Mouse (Mus musculus): ENCODE data around the gene Polr2e. TPM values are rescaled to one million over a fixed set of nuclear protein-coding genes. Genes with fewer than 3 reads are reported as not detected.
A peak's percentile ranks its signal among the peaks of the same experiment; 100 is the strongest.

Polr2e gene
- 10 to 100 TPM; 74.8 to 86.0 TPM for total RNA-seq (2021)

DNA sequence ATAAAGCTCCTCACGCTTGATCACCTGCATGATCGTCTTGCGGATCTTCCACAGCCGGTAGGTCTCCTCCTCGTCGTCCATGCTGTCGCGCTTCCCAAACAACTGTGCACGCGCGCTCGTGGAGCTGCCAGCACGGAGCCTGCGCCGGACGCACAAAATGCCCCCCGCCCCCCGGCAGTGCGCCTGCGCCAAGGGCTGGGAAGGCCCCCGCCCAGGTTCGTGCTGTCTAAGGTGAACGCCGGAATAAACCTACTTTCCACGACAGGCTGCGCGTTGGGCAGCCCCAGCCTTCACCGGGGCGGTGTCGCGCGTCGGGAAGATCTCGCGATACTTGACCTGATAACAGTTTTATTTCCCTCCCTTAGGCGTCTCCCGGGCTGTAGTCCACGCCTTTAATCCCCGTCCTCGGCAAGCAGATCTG, at the start of gene Polr2e:
Gene Polr2e, minus strand, starts transcription at position 237 of the 421 bp plus-strand sequence.
- DNase-seq = peak; percentile 96 to 97

DNA sequence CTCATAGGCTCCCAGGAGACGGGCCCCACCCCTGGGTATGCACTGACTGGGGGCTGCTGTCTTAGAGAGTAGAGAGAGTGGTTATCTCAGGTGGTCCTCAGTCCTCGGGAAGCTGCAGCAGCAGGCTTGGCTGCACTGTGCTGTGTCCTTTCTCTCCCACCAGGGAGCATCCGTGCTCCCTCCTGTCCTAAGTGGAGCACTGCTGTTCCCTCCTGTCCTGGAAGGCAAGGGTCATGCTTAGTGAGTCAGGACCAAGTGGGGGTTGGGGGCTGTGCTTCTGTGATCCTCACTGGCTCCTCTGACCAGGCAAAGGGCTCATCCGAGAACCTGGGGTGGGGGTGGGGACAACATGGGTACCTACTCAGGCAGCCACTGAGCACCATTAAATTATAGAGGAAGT, 49.6 kb upstream of the Polr2e start:
- DNase-seq = no peak

DNA sequence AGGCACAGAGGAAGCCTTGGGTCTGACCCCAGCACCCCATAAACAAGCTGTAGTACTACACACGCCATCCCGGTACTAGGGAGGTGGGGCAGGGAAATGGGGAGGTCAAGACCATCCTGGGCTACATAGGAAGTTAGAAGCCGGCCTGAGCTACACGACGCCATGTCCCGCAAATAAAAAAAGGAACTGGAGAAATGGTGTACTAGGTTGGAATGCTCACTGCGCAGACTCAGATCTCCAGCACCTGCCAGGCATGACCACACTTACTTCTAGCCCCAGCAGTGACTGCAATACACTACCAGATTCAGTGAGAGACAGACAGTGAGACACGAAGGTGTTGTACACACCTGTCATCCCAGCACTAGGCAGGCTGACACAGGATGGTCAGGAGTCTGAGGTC, 47.9 kb upstream of the Polr2e start:
- no peak for DNase-seq

DNA sequence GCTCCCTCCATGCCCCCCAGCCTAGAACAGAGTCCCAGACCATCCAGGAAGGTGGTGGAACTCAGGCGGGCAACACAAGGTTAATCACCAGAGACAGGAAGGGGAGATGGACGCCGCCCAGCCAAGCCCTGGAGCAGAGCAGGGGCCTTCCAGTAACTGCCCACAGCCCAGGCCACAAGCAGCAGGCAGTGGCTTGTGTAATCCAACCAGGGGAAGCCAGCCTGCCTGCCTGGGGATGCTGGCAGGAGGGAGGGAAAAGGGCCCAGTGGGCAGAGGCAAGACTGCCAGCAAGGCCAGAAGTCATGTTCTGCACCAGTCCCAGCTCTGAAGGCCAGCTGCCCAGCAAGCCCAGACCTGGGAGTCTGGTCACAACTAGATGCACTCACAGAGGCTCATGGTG, 47.3 kb upstream of the Polr2e start:
- DNase-seq = no peak

DNA sequence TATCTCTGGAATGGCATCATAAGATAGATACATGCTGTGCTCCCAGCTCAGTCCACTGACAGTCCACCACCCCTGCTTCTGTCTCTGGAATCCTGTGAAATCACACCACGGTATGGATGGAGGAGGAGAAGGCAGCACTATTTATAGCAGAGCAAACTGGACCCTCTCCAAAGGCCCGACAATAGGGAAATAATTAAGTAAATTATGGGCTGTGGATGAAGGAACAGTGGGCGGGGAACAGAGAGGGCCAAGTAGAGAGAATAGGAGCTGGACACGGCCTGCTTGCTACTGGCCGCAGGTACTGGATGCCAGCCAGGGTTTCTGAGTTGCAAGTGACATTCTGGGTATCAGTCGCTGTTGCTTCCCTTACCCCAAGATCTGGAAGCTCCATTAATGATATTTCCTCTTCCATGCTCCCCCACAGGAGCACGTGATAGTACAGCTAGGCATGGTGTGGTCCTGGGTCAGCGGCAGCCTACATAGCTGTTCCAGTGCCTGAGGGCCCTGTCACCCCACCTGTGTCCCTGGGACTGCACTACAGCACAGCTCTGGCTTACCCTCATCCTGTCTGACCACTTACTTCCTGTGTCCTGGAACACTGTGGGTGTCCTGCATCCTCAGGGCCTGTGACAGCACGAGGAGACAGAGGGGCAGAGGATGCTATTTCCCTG, 45.4 kb upstream of the Polr2e start:
- no peak for DNase-seq

DNA sequence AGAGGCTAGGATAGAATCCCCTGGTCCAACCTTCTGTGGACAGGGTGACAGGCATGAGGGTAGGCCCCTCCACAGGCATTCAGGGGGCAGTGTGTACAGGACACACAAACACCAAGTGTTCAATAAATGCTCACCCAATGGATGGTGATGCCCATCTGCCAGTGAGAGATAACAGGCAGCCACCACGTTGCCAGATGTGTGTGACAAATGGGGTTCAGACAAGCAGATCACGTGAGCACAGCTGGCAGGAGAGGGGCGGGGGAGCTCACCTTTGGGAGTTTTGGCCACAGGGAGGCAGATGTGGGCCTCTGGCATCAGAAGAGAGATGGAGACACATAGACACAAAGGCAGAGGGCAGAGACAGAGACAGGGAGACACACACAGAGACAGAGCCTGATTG, 41.5 kb upstream of the Polr2e start:
- DNase-seq = no peak

DNA sequence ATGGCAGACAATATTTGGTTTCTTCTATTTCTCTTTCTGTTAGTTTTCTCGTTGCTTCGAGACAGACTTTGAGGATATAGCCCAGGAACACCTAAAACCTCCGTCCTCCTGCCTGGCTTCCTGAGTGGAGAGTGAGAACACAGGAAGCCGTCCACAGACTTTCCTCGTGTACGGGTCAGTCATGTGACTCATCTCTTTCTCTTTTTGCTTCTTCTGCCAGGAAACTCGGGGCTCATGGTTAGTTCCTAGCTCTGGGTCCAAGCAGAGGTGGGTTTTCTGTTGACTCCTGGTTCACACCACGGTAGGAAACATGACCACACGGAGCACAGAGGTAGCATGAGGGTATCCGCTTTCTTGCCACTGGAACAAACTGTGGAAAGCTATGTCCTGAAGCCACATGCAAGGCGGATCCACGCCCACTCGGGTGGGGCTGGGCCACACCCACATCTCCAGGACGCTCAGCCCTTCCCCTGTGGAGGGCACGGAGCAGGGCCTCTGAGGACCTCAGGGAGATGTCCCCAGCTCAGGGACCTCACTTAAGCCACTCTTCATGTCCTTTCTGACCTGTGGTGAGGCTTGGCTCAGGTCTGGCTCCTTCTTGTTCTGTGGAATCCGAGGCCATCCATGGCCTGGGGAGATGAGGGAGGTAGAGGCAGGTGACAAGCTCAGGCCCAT, 40.9 kb upstream of the Polr2e start:
- no peak for DNase-seq

DNA sequence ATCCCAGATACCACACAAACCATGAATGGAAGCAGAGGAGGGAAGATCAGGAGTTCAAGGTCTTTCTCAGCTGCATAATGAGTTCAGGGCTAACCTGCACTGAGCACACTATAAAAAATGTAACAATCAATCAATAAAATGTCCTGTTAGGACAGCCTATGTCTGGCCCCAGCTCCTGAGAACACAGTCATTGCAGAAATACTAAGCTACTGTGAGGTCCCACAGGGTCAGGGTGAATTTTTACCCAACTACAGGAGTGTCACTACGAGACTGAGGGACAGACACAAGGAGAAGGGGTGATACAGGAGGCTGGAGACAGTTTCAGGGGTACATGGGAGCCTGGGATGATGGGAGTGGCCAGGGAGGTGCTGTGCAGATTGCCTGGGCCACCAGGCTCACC, 38.8 kb upstream of the Polr2e start:
- DNase-seq = no peak

DNA sequence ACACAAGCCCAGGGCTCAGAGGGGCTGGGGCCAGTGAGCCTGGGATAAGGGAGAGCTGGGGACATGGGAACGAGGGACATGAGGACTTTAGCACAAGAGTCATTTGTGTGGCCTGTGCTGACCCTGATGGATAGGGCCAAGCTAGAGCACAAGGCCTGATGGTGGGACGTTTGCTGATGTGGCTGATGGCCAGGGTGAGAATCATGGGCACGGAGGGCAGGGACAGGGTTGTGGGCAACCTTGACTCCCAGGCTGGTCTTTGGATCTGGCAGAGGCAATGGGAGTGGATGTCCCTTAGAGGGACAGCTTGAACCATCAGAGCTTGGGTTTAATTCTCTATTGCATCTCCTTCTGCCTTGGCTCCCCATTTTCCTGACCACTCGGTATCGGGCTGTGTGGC, 37.7 kb upstream of the Polr2e start:
- no peak for DNase-seq

DNA sequence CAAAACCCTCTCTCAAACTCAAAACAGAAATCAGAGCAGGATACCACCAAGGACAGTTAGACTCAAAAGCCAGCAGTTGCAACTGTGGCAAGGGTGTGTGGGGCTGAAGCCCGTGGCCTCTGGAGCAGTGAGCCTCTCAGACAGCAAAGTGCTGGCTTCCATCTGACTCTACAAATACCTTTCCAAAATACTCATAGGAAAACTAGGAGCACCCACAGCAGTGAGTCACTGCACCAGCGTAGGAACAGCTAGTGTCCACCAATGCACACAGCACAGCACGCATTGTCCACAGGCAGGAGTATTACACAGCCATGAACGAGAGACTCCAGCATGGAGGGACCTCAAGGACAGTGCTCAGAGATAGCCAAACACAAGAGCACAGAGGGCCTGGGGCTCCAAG, 36.8 kb upstream of the Polr2e start:
- no peak for DNase-seq

DNA sequence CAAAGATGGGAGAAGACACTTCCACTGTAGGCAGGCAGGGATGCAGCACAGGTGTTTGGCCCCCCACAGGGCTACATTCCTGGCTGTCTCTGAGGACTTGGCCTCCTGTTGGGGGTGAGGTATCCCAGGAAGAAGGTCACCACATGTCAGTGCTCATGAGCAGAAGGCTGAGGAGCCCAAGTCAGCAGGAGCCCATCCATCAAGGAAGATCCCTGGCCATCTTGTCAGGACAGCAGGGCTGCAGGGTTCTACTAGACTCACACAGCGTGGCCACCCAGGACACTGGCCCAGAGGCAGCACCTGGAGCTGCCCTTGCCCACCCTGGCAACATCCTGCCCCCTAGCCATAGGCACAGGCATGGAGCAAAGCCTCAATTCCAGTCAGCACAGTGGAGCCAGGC, 36.3 kb upstream of the Polr2e start:
- no peak for DNase-seq

DNA sequence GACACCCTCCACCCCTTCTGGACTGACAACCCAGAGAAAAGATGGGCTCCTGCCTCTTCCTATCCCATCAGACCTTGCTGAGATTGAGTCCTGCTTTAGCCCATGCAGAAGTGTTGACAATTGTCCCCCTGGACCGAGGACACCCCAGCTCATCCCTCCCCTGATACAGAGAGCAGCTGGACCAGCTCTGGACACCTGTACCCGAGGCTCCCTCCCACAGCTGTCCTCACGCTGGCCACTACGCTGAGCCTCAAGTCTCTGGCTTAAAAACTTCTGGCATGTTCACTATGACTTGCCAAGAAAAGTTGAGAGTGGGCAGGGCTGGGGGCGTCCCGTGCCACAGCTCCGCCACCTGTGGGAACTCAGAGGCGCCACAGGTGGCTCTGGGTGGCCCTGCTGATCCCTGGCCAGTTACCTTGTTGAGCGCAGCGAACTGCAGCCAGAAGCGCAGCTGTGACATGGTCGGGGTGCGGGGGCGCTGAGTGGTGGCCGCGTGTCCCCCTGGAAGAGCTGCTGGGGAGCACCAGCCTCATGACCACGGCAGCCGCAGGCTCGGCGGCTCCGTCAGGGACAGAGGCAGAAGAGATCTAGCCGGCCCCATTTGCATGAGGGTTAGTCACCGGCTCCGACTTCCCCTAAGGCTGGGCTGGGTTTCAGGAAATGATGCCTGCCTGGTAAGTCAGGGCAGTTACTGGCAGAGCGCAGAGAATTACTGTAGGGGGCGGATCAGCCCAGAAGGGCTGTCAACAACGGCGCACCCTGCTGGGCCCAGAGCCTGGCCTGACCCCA, 35.4 kb upstream of the Polr2e start:
- peak; percentile 32 to 42 for DNase-seq

DNA sequence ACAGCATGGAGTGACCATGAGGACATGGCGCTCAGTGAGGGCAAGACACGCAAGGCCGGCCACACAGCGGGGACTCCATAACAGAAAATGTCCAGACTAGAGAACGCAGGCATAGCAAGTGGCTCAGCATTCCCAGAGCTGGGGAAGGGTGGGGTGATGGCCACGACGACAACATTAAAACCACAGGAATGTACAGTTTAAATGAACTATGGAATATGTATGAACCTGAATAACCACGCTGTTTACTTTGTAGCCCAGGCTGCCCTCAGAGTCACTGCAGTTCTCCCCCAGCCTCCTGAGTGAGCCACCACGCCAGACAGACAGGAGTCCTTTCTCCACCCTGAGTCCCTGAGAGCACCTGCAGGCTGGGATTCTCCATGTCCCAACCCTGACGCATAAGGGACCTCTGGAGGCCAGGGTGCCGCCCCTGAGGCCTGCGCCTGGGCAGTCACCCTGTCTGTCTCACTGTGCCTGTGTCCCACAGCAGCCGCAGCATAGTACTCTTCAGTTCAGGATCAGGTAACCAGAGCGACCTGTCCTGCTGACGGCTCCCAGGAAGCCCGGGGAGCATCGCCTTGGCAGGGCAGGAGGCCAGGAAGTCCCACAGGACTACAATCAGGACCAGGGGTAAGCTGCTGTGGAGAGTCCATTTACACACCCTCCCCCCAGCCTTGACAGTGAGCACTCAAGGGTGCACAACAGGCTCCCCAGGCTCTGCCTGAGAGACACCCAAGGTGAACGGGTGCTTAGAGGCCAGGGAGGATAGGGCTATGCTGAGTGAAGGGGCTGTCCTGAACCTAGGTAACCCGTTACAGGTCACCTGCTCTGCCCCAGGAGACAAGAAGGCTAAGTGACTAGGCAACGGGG, 33.3 kb upstream of the Polr2e start:
- DNase-seq = no peak

DNA sequence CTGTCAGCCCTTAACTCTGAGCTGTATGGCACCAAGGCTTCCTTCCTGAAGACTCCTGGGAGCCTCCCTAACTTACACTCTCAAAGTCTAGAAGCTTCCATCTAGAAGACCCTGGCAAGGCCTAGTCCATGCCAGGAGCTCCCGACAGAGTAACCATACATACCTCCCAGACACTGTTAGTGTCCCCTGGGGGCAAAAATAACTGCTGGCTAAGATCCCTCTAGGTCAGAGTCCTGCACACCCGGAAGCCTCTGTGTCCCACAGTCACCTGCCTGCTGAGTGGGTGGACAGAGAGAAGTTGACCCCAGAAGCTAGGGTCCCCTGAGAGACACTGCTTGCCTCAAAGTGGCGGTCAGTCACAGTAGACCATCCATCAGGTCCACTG, 31.9 kb upstream of the Polr2e start:
- DNase-seq = no peak

DNA sequence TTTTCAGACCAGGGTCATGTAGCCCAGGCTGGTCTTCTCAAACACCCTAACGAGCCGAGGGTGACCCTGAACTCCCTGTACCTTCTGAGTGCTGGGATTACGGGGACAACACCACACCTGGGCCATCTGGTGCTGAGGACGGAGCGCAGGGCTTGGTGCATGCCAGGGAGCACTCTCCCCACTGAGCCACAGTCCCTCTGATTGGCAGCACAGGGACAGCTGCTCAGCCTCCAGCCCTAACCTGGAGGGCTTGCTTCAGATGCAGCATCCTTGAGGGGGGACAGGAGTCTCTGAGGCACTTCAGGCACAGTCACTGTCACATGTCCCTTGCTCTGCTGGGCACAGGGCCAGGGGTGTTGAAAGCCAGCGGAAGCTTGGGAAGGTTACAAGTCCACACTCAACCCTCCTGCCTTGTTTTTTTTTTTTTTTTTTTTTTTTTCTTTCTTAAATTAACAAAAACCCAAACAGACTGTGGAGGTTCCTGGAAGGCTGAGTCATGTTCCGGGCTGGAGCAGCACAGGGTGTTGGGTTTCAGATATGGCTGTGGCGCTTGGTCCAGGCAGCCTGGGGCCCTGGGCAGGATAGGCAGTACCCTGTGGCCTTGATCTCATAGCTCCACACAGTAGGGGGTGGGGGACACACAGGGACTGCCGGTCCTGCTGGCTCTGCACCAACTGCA, 31.4 kb upstream of the Polr2e start:
- DNase-seq = peak; percentile 44 to 56

DNA sequence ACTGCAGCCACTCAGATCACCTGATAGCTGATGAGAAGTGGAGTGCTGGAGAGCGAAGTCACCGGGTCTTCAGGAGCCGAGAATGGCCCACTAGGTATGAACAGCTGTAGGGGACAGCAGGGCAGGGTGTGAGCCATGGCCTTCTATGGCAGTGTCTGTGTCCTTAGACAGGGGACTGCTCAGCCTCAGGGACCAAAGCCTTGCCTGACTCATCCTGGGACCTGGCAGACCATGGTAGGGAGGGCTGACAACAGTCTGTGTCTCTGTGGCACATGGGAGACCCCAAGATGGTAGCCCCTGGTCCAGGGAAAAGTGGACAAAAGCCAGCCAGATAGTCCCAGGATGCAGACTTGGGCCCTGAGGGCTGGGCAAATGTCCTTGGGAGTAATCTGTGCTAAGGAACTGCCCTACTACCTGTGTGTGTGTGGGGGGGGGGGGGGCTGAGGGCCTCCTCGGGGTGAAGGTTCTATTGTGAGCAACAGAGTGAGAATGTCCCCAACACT, 30.4 kb upstream of the Polr2e start:
- no peak for DNase-seq

DNA sequence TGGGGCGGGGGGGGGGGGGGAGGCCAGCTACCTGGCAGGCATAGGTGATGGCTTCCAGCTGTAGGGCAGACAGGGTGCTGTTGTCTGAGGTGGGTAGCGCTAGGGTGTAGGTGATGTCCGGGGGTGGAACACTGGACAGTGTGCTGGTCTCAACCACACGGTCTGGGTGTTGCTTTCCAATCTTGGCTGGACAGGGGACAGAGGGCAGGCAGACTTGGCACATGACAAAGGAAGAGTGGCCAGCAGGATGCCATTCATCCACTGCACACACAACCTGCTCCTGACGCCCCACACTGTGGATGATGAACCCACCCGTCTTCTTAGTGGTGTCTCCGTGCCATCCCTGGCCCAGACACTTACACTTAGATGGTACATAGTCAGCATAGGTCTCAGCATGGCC, 29.7 kb upstream of the Polr2e start:
- no peak for DNase-seq

DNA sequence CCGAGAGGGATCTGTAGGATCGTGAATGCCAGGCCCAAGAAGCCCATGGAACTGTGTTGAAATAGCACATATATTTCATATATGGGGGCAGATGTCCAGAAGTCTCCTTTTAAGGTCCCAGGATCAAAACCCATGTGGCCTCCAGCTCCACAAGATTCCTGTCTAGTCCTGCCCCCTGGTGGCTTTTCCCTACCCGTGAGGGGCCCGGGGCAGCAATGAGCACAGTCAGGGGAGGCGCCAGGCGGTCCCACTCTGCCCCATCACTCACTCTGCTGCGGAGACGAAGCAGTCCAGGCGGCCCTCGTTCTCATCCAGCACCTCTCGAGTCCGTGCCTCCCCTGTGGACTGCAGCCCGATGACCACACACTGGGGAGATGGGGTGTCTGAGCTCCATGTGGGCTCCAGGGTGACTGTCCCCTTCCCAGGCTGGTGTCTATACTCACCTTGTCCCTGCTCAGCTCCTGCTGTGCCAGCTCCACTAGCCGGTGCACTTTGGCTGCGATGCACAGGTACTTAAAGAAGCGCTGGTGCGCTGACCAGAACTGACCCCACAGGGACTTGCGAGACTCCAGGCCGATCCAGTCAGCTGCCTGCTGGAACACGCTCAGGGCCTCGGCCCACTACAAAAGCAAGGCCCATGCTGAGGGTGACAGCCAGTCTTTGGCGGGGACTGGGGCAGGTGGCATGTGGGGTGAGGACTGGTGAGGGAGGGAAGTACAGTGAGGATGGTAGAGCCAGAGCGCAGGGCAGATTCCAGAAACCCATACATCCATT, 24.5 kb upstream of the Polr2e start:
- DNase-seq = no peak

DNA sequence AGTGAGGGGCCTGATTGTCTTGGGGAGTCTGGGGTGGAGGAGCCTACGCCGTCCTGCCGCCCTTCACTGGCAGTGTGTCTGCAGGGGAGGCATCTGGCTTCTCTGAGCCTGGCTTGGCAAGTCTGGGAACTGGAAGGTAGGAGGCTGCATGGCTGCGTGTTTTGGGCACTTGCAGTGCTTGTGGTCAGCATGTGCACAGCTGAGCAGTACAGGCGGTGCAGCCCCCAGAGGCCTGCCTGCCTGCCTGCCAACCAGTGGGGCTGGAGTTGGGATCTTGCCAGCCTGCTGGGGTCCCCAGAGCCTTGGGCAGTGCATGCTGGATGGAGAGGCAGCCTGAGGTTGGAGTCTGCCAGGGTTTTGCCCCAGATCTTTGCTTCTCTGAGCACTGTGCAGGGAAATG, 23.5 kb upstream of the Polr2e start:
- no peak for DNase-seq

DNA sequence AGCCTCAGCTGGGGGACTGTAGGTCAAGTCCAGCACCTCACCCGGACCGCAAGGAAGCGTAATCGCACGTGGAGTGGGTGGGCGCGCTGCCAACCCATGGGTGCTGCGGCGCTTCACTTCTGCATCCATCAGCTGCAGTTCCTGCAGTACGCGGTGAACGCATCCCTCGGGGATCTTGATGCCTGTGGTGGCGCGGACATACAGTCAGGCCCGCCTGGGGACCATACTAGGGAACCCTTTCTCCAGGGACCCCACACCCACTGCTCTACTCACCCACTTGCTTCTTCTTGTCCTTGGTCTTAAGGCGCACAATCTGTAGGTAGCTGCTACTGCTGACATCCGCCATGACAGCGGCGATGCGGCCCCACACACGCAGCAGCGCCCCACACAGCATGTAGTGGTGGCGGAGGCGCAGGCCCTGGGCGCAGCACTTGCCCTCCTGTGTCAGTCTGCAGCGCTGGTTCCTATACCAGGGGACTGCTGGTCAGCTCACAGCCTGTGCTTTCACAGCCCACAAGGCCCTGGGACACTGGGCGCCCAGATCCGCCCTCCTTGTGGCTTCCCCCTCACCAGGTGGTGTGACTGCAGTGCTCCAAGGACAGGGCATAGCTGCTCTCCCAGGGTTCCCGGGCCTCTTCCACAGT, 18.2 kb upstream of the Polr2e start:
- no peak for DNase-seq
